Mouse (Mus musculus) retina, postnatal 7 days (tissue): ENCODE measurements around the gene Preb.

ENCODE experiments used
- DNase-seq: peaks from one replicate; pipeline ENCODE4 v3.0.0-alpha.2; 2012; ENCODE audit warnings: low read depth, low spot score

Gene Preb

DNA sequence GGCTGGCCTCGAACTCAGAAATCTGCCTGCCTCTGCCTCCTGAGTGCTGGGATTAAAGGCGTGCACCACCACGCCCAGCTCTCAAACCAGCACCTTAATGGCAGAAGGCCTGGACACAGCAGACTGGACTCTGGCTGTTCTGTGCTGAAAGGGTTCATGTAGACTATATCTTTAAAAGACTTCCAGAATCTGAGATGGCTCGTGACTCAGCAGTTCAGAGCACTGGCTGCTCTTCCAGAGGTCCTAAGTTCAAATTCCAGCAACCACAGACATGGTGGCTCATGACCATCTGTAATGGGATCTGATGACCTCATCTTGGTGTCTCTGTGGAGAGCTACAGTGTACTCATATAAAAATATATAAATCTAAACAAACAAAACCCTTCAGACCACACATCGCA, 58.3 kb downstream of the Preb start:
- no peak for DNase-seq
